Mouse (Mus musculus) cerebellum, adult 18-20 months (tissue): Measurements from ENCODE around the gene Trpm8.

Experiments used
- DNase-seq, 2 experiments: peaks; one replicate each; pipeline ENCODE4 v3.0.0; 2021

Trpm8 gene

DNA sequence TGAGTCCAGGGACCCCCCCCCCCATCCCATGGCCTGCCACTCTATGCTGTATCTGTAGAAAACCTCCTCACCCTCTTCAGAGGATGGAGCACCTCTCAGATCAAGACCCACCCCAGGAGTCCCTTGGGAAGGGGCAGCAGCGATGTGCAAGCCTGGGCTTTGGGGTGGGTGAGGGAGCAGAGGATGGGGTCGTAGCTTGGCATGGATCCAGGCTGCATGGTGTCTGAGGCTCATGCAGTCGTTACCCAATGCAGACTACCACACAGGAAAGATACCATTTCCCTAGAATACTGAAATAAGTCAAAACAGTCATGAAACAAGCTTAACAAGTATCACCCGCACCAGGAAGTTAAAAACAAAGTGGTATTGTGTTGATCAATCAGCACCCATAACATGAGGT lies 28.8 kb upstream of the Trpm8 start:
- DNase-seq = no peak

DNA sequence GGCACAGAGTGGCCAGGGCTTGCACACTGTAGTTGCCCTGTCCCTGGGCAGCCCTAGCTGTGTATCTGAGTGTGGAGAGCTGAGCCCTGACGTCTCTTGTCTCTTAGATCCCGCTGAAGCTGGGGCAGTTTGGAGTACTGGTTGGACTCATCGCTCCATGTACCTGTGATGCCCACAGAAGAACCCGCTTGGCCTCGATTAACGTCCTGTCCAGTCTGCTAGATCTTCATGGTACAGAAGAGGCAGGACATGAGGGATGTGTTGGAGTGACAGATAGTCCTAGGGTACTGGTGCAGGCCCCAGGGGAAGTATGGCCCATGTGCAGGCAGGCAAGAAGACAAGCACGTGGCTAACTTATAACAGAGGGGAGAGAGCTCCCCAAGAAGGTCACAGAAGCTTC lies 27.9 kb upstream of the Trpm8 start:
- no peak for DNase-seq

- DNase-seq = no peak
Measured at GRCm38 (mm10) chr1:88250023-88250422, 27.4 kb upstream of the Trpm8 start.

DNA sequence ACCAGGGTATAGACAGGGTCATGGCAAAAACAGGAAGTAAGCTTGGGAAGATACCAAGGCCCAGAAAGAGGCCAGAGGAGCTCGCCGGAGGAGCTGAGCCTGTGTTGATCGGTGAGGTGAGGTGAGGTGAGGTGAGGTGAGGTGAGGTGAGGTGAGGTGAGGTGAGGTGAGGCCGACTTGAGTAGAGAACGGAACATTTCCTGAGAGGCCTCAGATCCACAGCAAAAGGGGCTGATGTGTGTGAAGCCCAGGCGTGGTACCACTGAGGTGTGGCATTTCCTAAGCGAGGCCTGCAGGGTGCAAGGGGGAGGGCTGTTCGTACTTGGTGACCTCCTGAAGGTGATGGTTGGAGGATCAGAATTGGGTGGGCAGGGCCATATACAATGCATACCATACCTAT lies 24.4 kb upstream of the Trpm8 start:
- DNase-seq = no peak

DNA sequence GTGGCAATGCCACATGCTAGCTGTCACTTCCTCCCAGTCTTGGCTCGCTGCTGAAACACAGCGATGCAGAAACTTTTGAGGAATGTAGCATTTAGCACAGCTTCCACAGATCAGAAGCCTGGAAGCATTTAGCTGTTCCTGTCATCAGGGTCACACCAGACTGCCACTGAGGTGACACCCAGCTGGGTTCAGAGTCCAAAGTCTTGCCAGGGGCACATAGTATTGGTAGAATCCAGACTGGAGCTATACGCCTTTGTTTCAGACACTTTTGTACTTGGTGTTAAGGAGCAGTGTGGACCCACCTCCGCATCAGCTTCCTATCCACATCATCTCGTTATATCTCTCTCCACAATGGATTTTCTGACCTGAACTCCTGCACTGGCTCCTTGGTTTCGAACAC lies 23.9 kb upstream of the Trpm8 start:
- DNase-seq = no peak

DNA sequence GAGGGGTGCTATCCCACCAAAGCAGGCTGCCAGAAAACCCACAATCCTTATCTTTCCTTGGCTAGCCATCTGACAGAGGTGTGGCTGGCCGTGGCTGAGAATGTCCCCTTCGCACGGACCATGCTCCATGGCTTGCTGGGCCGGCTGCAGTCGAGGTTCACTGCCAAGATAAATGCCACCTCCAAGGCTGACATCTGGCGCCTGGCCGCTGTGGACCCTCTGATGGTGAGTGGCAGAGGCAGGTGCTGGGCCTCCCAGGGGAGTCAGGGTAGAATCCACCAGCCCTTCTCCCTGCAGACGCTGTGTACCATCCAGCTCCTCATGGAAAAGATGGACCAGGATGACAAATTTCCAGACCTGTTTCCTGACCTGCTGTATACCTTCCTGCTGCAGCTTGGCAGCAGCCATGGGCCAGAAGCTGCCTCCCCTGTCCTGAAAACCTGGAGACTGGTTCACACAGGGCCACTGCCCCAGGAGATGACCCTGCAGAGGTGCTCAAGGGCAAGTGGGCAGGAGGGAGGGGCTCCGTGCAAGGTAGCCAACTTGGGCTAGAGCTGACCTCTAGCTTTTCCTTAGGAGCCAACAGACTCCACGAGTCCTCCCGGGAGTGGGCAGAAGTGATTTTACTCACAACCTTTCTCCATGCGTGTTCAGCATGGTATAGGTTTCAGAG lies 22.5 kb upstream of the Trpm8 start:
- DNase-seq = no peak

GRCm38 (mm10) chr1:88255466-88255857 lies 22.0 kb upstream of the Trpm8 start:
- no peak for DNase-seq

- peak; percentile 51 to 59 for DNase-seq
Measured at GRCm38 (mm10) chr1:88255989-88256754, 21.3 kb upstream of the Trpm8 start.

GRCm38 (mm10) chr1:88256886-88257663 lies 20.4 kb upstream of the Trpm8 start:
- DNase-seq = no peak

GRCm38 (mm10) chr1:88257681-88258080 lies 19.8 kb upstream of the Trpm8 start:
- DNase-seq = no peak

GRCm38 (mm10) chr1:88258361-88258760 lies 19.1 kb upstream of the Trpm8 start:
- no peak for DNase-seq

GRCm38 (mm10) chr1:88258881-88259642 lies 18.4 kb upstream of the Trpm8 start:
- peak in 1 of 2 experiments; percentile 52 for DNase-seq

DNA sequence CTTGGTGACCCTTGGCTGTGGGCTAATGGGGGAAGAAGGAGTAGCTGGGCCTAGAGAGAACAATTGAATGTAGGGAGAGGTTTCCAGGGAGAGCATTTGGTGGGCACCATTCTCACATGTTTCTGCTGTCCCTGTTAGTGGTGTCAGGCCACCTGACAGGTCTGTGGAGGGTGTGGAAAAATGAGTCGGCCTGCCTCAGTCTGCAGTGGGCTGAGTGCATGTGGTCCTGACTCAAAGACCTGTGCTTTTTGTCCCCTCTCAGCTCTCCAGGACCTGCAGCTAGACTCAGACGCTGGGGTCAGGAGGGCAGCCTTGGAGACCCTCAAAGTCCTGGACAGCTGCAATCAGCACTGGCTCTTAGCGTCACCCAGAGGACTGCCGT lies 17.8 kb upstream of the Trpm8 start:
- no peak for DNase-seq

GRCm38 (mm10) chr1:88260114-88260513 lies 17.3 kb upstream of the Trpm8 start:
- DNase-seq = no peak

GRCm38 (mm10) chr1:88260604-88261377 lies 16.7 kb upstream of the Trpm8 start:
- DNase-seq = no peak

DNA sequence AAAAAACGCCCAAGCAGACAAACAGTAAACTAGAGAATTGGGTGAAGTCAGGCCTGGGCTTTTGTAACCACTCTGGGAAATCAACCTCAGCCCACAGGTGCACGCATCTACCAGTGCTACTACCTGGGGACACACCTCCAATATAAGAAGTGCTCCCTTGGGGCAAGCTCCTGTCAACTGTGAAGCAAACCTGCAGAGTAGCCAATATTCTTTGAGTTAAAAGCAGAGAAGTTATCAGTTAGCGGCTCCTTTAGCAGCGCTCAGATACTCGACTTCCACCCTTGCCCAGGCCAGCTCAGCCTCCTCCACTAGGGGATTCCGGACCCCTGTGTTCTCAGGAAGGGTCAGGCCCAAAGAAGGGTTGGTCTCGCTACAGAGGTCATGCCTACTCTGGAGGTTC lies 15.8 kb upstream of the Trpm8 start:
- DNase-seq = no peak

GRCm38 (mm10) chr1:88262255-88262654 lies 15.2 kb upstream of the Trpm8 start:
- DNase-seq = no peak

DNA sequence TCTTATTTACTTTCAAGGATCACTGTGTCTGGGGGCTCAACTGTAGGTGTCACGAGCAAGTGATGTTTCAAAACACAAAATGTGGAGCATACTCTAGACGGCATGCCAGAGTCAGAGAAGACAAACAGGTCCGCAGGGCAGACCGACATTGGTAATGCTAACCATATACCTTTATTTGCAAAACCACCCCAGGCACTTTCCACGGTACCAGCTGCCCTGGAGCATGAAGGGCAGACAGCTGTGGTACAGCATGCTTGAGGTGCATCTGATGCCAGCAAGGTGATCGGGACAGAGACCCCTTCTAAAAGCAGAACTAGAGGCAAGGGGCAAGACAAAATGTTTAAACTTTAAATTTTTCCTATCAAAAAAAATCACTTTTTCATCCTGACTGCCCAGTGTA lies 14.5 kb upstream of the Trpm8 start:
- no peak for DNase-seq

DNA sequence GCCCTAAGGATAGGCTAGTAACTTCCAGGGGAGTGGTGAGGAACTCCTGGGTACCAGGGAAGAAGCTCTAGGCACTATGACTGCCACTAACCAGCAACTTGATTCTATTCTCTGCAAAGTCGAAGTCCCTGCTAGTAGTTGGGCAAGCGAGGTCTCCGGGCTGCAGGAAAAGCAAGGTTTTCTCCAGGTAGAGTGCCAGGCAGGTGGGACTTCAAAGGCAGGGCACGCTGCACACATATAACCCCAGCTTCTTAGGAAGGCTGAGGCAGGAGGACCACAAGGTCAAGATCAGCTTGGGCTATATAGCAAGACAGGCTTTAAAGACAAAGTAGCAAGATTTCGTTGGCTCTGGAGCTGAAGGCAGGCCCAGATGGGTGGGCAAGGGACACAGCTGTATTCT lies 13.7 kb upstream of the Trpm8 start:
- no peak for DNase-seq

GRCm38 (mm10) chr1:88264237-88264868 lies 13.1 kb upstream of the Trpm8 start:
- DNase-seq = no peak

- no peak for DNase-seq
Measured at GRCm38 (mm10) chr1:88264869-88265240, 12.6 kb upstream of the Trpm8 start.

- DNase-seq = no peak
Measured at GRCm38 (mm10) chr1:88266123-88266522, 11.3 kb upstream of the Trpm8 start.
